Mouse (Mus musculus) gastrocnemius, adult 2 months (tissue): ENCODE measurements around the gene Tex48. TPM values are rescaled to one million over a fixed set of nuclear protein-coding genes. Genes with fewer than 3 reads are reported as not detected.
A peak's percentile ranks its signal among the peaks of the same experiment; 100 is the strongest.

ENCODE experiments used
- DNase-seq: peaks from one replicate; pipeline ENCODE4 v3.0.0; 2022
- H3K27ac ChIP-seq: fragments of 200-600 bp; 2 replicates; pipeline ENCODE4 v1.8.1; 2022; ENCODE audit warnings: mild to moderate bottlenecking
- H3K4me3 ChIP-seq: fragments of 200-600 bp; 2 replicates; pipeline ENCODE4 v1.8.1; 2022; ENCODE audit warnings: mild to moderate bottlenecking, moderate library complexity
- CTCF ChIP-seq: fragments of 200-600 bp; IDR thresholded peaks from 2 replicates; pipeline ENCODE4 v1.8.1; 2022; ENCODE audit warnings: antibody characterized with exemption, mild to moderate bottlenecking, moderate library complexity
- intact Hi-C: fragments of 180-260 bp; cut with DNase I; formaldehyde crosslinking; loops from one replicate; pipeline ENCODE4 v1.15.1; 2025
- total RNA-seq, 2 experiments: library from RNA; stranded (reverse); gene quantifications; 2 replicates each; pipeline ENCODE4 v1.2.3; 2021

Gene Tex48
- total RNA-seq, 2 experiments from 2014 or later: not detected

- H3K27ac ChIP-seq: no peak overlapping the region
- TF ChIP-seq CTCF: no peak
- intact Hi-C loops: loop anchor here (10.0 kb wide), 1 partner anchor 219 kb away; no protein-coding TSS in a partner anchor
- no peak overlapping the region for H3K4me3 ChIP-seq
- DNase-seq: no peak
These were observed 3.4 kb upstream of the Tex48 start for GRCm38 (mm10) chr4:63625563-63626080.

GRCm38 (mm10) chr4:63621861-63622260 is 367 bp downstream of the Tex48 start:
- Histone ChIP-seq H3K4me3 (no peak overlapping the region), H3K27ac (no peak overlapping the region)
- no peak for TF ChIP-seq CTCF
- intact Hi-C loops: loop anchor here (10.0 kb wide), 1 partner anchor 223 kb away; no protein-coding TSS in a partner anchor
- no peak for DNase-seq

GRCm38 (mm10) chr4:63608391-63608790 is 13.8 kb downstream of the Tex48 start:
- no peak for DNase-seq

DNA sequence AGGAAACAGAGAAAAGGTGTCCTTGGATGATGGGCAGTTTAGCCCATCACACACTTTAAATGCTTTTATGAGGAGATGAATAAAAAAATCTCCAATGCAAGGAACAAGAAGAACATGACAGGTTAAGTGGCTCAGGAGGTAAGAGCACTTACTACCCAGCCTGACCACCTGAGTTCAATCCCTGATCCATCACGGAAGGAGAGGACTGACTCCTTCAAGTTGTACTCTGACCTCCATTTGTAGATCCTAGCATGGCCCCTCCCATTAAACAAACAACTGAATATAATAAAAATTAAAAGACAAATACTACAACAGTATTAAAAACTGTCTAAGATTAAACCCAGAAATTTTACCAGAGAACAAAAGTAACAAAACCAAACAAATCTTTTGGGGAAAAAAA is 16.3 kb downstream of the Tex48 start:
- H3K27ac ChIP-seq: peak overlapping the region; percentile 32; the same call in 1 of the 2 replicates
- intact Hi-C loops: no loop called here
- H3K4me3 ChIP-seq: no peak overlapping the region
- DNase-seq: no peak
- no peak for TF ChIP-seq CTCF

More at GRCm38 (mm10) chr4:63608391-63608790, 13.8 kb downstream of the Tex48 start:
- Histone ChIP-seq H3K27ac (no peak overlapping the region), H3K4me3 (no peak overlapping the region)
- intact Hi-C loops: no loop called here
- no peak for TF ChIP-seq CTCF

GRCm38 (mm10) chr4:63605545-63605944 is 16.7 kb downstream of the Tex48 start:
- no peak overlapping the region for H3K4me3 ChIP-seq
- peak overlapping the region; percentile 32; the same call in 1 of the 2 replicates for H3K27ac ChIP-seq
- no peak for TF ChIP-seq CTCF
- intact Hi-C loops: no loop called here
- DNase-seq: no peak

DNA sequence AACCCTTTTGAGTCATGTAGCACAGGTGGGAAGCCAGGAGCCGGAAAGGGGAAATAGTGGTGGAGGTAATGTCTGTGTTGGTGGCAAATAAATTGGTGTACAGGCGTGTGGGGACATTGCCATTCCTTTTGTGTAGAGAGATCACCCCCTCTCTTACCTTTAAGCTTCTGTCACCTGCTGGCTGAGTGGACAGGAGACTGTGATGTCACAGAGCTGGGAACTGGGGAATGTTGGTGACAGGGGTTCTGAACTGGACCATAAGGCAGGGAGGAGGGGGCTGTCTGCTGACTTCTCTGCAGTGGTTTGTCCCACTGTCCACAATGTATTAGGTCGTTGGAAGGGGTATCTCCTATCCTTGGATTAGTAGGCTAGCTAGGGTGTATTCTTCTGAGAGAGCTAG is 17.3 kb downstream of the Tex48 start, which contains the start of gene Gm11213:
Gene Gm11213, minus strand, starts transcription at position 317 of the 400 bp plus-strand sequence.
- intact Hi-C loops: no loop called here
- peak within 1 kb of the TSS; percentile 32; the same call in 1 of the 2 replicates for H3K27ac ChIP-seq

GRCm38 (mm10) chr4:63601263-63601662 is 21.0 kb downstream of the Tex48 start:
- H3K27ac ChIP-seq: no peak overlapping the region
- TF ChIP-seq CTCF: no peak
- no peak for DNase-seq
- H3K4me3 ChIP-seq: no peak overlapping the region
- intact Hi-C loops: no loop called here

More for the DNA sequence above, 17.3 kb downstream of the Tex48 start, which contains the start of gene Gm11213:
- no peak within 1 kb of the TSS for H3K4me3 ChIP-seq
- TF ChIP-seq CTCF: no peak
- no peak for DNase-seq

GRCm38 (mm10) chr4:63600786-63601185 is 21.4 kb downstream of the Tex48 start:
- TF ChIP-seq CTCF: no peak
- Histone ChIP-seq H3K27ac (no peak overlapping the region), H3K4me3 (no peak overlapping the region)
- intact Hi-C loops: no loop called here
- no peak for DNase-seq

GRCm38 (mm10) chr4:63596010-63596409 is 26.2 kb downstream of the Tex48 start:
- no peak for TF ChIP-seq CTCF
- H3K27ac ChIP-seq: no peak overlapping the region
- DNase-seq: no peak
- no peak overlapping the region for H3K4me3 ChIP-seq
- intact Hi-C loops: no loop called here

- DNase-seq: no peak
- Histone ChIP-seq H3K4me3 (no peak overlapping the region), H3K27ac (peak overlapping the region; percentile 84)
- no peak for TF ChIP-seq CTCF
- intact Hi-C loops: no loop called here
These were observed 27.0 kb downstream of the Tex48 start for GRCm38 (mm10) chr4:63595259-63595658.

GRCm38 (mm10) chr4:63594459-63595110 is 27.6 kb downstream of the Tex48 start:
- intact Hi-C loops: loop anchor here (5.0 kb wide), 1 partner anchor 37 kb away; the partner anchor contains the start of gene Tmem268

DNA sequence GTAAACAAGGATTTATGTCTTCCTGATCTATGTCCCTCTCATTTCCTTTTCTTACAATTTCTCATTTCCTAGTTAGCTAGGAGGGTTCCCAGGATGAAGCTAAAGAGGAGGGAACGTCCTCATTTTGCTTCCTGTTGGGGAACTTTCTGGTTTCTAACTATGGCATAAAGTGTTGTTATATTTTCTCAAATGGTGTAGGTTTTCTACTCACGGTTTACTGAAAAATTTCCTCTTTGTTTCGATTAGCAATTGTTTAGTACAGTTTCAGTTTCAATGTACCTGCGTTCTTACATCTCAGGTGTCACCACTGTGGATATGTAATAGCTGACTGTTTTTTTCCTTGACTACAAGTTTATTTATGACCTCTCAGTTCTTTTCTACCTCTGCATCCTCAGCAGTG is 31.7 kb downstream of the Tex48 start:
- no peak overlapping the region for H3K27ac ChIP-seq

More at GRCm38 (mm10) chr4:63594459-63595110, 27.6 kb downstream of the Tex48 start:
- no peak for TF ChIP-seq CTCF
- DNase-seq: peak; percentile 50
- Histone ChIP-seq H3K4me3 (peak overlapping the region; percentile 38), H3K27ac (peak overlapping the region; percentile 84)

GRCm38 (mm10) chr4:63589987-63590386 is 32.2 kb downstream of the Tex48 start:
- no peak for TF ChIP-seq CTCF
- intact Hi-C loops: loop anchor here (5.0 kb wide), 2 partner anchors 33 to 83 kb away; partner anchors contain the start of gene Tmem268
- no peak overlapping the region for H3K4me3 ChIP-seq
- H3K27ac ChIP-seq: no peak overlapping the region
- no peak for DNase-seq

More for the DNA sequence above, 31.7 kb downstream of the Tex48 start:
- H3K4me3 ChIP-seq: no peak overlapping the region
- intact Hi-C loops: loop anchor here (5.0 kb wide), 1 partner anchor 33 kb away; the partner anchor contains the start of gene Tmem268
- DNase-seq: no peak
- TF ChIP-seq CTCF: no peak
